Mouse (Mus musculus): ENCODE results near the gene Tmem102.

Gene Tmem102

GRCm38 (mm10) chr11:69784793-69785272 lies 20.6 kb downstream of the Tmem102 start:
- no peak for DNase-seq

GRCm38 (mm10) chr11:69781828-69782227 lies 23.6 kb downstream of the Tmem102 start:
- DNase-seq, result no peak

- no peak for DNase-seq
These were observed 26.4 kb downstream of the Tmem102 start for GRCm38 (mm10) chr11:69778985-69779384.

DNA sequence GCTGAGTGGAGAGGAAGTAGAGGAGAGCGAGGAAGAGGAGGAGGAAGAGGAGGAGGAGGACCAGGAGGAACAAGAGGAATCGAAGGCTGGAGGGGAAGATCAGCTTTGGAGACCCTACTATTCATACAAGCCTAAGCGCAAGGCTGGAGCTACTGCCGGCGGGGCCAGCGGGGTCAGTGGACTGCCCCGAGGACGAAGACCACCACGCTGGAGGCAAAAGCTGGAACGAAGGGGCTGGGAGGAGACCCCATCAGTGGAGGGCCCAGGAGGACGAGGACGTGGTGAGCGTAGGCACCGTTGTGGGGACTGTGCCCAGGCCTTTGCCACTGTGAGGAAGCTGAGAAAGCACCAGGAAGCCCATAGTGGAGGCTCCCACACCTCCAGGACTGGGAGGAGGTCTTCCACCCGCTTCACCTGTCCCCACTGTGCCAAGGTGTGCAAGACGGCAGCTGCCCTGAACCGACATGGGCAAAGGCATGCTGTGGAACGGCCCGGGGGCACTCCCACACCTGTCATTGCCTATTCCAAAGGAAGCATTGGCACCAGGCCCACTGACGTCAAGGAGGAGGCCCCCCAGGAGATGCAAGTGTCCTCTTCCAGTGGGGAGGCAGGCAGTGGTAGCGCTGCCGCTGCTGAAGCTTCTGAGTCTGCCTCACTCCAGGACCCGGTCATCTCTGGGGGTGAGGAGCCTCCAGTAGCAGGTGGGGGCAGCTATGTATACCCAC lies 27.0 kb downstream of the Tmem102 start:
- peak; percentile 51 to 62 for DNase-seq

- no peak for DNase-seq
These were observed 27.7 kb downstream of the Tmem102 start for GRCm38 (mm10) chr11:69777504-69778257.

GRCm38 (mm10) chr11:69776488-69776887 lies 28.9 kb downstream of the Tmem102 start:
- DNase-seq, result no peak

DNA sequence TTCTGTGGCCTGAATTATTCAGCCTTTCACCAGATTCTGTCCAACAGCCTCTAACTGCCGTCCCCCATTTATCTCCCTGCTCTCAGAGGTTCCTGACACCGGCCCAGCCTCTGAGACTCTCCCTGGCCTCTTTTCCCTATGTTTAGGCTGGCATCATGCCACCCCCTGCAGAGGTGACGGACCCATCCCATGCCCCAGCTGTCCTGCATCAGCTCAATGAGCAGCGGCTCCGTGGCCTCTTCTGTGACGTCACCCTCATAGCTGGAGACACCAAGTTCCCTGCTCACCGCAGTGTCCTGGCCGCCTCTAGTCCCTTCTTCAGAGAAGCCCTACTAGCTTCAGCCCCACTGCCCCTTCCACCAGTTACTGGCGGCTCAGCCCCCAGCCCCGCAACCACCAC lies 29.7 kb downstream of the Tmem102 start:
- DNase-seq, result peak; percentile 35 to 39

- DNase-seq, result no peak
These were observed 30.5 kb downstream of the Tmem102 start for GRCm38 (mm10) chr11:69774961-69775360.

DNA sequence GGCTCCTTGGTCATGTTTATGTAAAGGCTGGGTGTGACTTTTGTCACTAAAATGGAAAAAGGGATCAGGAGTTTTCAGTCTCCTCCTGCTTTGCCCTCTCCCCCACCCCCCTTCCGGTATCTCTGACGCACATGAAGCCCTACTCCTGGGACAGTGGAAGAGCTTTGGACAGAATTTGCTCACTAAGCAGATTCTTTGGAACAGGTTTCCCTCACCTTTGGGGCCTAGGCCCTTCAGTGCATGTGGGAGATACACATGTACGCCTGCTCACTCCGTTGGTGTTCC lies 37.9 kb downstream of the Tmem102 start:
- no peak for DNase-seq

GRCm38 (mm10) chr11:69766872-69767624 lies 38.4 kb downstream of the Tmem102 start:
- peak in 1 of 2 experiments; percentile 43 for DNase-seq

GRCm38 (mm10) chr11:69766126-69766609 lies 39.3 kb downstream of the Tmem102 start:
- peak; percentile 75 to 76 for DNase-seq

DNA sequence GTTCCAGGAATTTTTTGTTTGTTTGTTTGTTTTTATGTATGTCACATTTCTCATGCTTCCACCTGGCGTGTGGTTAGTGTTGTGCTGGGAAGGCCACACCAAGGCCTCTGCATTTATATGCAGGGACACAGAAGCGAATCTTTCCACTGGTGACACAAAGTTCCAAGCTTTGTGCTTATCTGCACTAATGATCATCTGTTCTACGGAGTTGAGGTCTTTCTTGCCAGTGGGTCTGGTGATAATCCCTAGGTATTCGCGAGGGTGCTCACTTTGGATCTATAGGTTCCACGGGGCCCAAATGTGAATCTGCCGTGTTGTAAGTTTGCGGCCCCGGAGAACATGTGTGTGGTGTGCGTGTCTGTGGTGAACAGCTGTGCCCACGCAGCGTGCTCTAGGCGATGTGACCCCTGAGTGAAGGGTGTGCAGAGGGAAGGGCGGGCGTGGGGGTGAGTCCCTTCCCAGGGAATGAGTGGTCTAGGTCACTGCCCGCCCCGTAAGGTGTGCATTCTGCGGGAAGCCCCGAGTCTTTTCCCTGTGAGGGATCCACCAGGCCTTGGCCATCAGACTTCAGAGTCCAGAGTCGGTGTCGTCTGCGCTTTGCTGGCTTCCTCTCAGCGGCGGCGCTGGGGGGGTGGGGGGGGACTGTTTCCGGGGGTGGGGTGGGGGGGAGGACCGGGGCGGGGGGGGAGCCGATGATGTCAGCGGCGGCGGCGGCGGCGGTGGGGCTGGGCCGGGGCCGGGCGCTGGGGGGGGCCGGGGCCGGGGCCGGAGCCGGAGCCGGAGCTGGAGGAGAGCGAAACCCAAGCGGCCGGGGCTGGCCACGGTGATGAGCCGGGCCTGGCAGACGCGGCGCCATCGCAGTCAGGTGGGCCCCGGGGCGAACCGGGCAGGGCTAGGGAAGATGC lies 40.0 kb downstream of the Tmem102 start, which contains the start of gene Zbtb4:
Gene Zbtb4, plus strand, starts transcription at position 692 of the 905 bp plus-strand sequence.
- DNase-seq, result peak; percentile 50 to 71

GRCm38 (mm10) chr11:69763551-69763950 lies 41.9 kb downstream of the Tmem102 start:
- no peak for DNase-seq

GRCm38 (mm10) chr11:69761868-69762267 lies 43.6 kb downstream of the Tmem102 start, which contains the start of gene Slc35g3:
Gene Slc35g3, minus strand, starts transcription at chr11:69761968.
- DNase-seq, result no peak

DNA sequence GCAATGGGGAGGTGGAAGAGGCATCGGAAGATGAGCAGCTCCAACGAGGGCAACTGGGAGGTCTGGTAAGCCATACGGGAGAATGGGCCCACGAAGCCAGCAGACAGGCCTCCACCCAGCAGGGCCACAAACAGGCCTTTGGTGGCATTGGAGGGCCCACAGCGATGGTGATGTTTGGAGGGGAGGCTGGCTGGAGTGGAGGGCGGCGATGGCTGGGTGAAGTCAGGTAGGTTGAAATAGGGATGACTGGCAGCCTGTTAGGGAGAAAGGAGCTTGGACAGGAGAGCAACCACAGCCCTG lies 44.6 kb downstream of the Tmem102 start:
- no peak for DNase-seq

- peak in 1 of 2 experiments; percentile 37 for DNase-seq
These were observed 45.1 kb downstream of the Tmem102 start for GRCm38 (mm10) chr11:69760160-69760900.

- peak; percentile 90 to 93 for DNase-seq
These were observed 46.3 kb downstream of the Tmem102 start for GRCm38 (mm10) chr11:69758971-69759721.

DNA sequence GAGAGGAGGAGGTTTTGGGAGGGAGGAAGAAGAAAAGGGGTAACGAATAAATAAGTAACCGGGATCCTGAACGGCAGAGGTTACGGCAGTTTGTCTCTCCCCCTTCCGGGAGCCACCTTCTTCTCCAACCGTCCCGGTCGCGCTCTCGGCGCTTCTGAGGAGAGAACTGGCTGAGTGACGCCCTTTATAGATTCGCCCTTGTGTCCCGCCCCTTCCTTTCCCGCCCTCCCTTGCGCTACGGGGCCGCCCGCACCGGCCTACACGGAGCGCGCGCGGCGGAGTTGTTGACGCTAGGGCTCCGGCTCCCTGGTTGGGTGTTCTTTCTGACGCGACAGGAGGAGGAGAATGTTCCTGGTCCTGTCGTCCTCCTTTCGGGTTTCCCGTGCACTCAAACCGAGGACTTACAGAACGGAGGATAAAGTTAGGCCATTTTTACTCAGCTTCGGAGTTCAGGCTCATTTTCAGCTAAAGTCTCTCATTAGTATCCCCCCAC lies 46.9 kb downstream of the Tmem102 start, which contains the start of gene Polr2a:
Gene Polr2a, minus strand, starts transcription at position 160 of the 493 bp plus-strand sequence.
- peak; percentile 95 to 98 for DNase-seq

- peak; percentile 96 to 99 for DNase-seq
These were observed 47.4 kb downstream of the Tmem102 start for GRCm38 (mm10) chr11:69758090-69758456.

DNA sequence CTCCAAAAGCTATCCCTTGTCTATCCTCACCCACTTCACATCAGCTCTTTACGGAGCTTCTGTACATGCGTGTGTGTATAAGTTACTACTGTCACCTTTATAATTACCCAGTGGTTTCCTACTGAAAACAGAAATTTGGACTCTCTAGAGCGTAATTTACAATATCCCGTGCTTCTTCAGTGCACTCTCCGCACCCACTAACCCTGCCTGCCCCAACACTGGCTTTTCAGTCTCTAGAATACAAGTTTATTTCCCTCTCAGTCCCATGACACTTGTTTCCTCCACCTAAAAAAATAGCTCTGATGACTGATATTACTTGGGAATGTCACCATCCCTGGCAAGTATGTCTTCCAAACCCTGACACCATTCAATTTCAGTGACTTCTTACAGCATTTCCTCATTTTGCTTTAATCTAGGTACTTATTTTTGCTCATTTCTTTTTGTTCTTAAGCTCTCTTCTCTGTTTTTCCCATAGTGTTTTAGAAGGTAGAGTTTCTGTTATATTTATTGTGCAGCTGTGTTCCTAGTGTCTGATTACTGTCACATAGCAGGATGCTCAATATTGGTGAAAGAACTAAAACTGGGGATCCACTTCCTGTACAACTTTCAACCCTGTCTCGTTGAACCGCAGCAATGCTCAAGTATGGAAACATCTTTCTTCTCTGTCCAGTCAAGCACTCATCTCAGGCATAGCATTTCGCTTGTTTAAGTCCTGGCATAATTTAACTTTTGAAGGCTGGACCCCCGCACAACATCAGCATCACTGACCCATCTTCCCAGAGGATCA lies 47.9 kb downstream of the Tmem102 start:
- DNase-seq, result no peak
